Mouse (Mus musculus) spleen, postnatal 4 days (tissue): Measurements from ENCODE around the gene Pnpla8.

Experiments
- DNase-seq, 2 experiments: peaks; one replicate each; pipeline ENCODE4 v3.0.0; 2022; ENCODE audit warnings: low spot score in 2 of 2

The Pnpla8 gene

GRCm38 (mm10) chr12:44346143-44346542 is 125.0 kb downstream of the Pnpla8 start:
- DNase-seq: no peak

GRCm38 (mm10) chr12:44355116-44355515 is 133.9 kb downstream of the Pnpla8 start:
- no peak for DNase-seq

GRCm38 (mm10) chr12:44357460-44357859 is 136.3 kb downstream of the Pnpla8 start:
- no peak for DNase-seq

GRCm38 (mm10) chr12:44357881-44358280 is 136.7 kb downstream of the Pnpla8 start:
- DNase-seq: no peak

GRCm38 (mm10) chr12:44371076-44371710 is 150.0 kb downstream of the Pnpla8 start:
- DNase-seq: no peak
